Mouse (Mus musculus) urinary bladder, postnatal 36 days (tissue): ENCODE measurements around the gene Clec2i.
"Not testable (repeated sequence)": the region's sequence is repeated elsewhere in the genome, so short reads cannot be mapped to it uniquely, and the experiment has no call there.

Experiments
- DNase-seq, 2 experiments: peaks; one replicate each; pipeline ENCODE4 v3.0.0; 2022; ENCODE audit warnings: low spot score in 2 of 2, mixed read lengths in 1 of 2

Gene Clec2i

DNA sequence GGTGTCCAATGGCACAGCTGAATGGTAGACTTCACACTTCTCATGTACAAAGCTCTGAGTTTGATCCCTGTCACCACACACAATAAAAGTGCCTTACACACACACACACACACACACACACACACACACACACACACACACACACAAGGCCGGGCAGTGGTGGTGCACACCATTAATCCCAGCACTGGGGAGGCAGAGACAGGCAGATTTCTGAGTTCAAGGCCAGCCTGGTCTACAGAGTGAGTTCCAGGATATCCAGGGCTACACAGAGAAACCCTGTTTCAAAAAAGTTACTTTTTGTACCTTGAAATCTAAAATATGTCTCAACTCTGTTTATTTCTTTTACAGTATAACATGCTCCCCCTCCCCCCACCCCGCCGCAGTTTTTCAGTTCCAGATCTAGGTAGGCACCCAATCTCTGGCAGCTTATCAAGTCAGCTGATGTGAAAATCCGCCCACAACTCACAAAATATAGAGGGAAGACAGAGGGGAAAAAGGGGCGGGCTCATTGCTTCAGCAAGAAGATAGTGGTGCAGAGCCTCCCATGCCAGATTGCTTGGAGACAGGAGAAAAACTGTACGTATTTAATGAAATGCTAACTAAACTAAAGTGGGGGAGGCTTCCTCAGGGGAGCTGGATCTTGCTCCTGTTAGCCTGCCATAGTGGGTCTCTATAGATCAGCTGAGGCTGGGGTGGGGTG is at the start of gene Clec2i:
Gene Clec2i (plus strand): TSS at position 498 of the 700 bp plus-strand sequence.
- DNase-seq: not testable (repeated sequence)

DNA sequence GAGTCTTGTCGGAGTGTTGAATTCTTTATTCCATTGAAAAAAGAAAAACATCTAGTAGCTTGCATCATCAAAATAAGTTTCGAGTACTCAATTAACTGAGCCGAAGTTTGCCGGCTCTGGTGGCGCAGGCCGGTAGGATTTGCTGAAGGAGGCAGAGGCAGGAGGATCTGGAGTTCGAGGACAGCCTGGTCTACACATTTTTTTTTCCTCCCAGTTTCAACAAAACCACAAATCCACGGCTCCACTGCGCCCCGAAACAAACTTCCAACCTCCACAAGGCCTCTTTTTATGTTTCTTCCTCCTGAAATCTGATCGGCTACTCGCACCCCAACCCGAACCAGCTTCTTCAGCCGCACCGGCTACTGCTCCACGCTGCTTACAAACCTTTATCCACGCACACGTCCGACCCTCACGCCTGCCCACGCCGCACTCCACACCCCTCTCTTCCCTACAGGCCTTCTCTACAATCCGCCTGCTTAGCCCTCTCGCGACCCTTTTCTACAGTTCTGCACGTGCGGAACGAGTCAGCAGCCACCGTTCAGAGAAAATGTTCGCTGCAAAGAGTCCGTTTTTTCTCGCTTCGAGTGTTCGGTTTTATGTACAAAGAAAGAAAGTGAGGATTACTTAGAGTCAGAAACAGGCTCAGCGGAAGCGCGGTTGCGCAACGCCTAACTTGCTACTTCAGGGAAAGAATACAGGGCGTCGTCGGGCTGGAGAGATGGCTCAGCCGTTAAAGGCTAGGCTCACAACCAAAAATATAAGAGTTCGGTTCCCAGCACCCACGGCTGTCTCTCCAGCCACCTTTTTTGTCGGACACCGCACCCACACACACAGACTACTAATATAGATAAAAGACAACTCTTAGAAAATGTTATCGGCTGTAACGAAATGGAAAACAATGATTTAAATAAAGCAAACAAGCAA is 48.8 kb upstream of the Clec2i start:
- DNase-seq: peak; percentile 88 to 93

- DNase-seq: peak; percentile 80 to 81
Observed at GRCm38 (mm10) chr6:128839266-128839771, 48.1 kb upstream of the Clec2i start.

DNA sequence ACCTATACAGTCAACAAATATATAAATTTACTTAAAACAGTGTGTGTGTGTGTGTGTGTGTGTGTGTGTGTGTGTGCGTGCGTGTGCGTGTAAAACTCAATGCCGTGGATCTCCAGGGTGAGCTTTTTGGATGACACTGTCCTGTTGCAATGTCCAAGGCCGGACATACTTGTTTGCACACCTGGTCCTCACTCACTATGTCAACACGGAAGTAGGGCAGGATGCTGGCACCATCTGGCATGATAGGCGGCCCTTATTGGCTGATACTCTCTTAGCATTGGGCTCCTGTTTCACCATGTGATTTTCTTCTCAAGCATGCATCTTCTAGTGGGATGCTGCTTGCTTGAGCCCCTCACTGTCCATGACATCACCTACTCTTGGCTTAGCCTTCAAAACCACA is 47.5 kb upstream of the Clec2i start:
- DNase-seq: no peak

DNA sequence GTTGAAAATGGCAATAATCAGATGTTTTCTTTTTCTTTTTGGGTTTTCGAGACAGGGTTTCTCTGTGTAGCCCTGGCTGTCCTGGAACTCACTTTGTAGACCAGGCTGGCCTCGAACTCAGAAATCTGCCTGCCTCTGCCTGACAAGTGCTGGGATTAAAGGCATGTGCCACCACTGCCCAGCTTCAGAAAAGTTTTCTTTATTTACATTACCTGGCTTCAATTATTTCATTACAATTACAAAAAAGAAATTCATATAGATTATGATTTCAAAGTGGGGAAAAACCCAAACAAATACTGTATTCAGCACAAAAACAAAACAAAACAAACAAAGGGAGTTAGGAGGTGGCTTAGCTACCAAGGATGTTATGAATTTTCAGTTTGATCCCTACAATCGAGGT is 46.7 kb upstream of the Clec2i start:
- DNase-seq: not testable (repeated sequence)

GRCm38 (mm10) chr6:128841327-128842089 is 45.9 kb upstream of the Clec2i start:
- DNase-seq: no peak

- DNase-seq: no peak
Observed at GRCm38 (mm10) chr6:128842356-128842944, 44.9 kb upstream of the Clec2i start.

DNA sequence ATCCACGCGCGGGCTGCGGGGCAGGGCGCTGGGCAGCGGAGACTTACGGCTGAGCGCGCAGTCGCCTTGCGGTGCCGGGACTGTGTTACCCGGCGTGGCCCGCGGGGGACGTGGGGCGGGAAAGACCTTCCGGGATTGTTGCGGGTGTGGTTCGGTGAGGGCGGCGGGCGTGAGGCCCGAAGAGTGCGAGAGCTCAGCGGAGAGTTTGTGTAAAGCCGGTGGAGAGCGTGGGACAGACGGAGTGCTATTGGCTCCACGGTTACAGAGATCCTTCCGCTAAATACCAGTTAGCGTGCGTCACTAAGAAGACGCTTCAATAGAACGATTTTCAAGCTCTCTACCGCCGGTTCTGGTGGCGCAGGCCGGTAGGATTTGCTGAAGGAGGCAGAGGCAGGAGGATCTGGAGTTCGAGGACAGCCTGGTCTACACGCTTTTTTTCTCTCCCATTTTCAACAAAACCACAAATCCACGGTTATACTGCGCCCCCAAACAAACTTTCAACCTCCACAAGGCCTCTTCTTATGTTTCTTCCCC is 44.4 kb upstream of the Clec2i start:
- DNase-seq: peak; percentile 90 to 91

GRCm38 (mm10) chr6:128843479-128843992 is 43.9 kb upstream of the Clec2i start:
- peak; percentile 71 to 79 for DNase-seq

- no peak for DNase-seq
Observed at GRCm38 (mm10) chr6:128844131-128844530, 43.3 kb upstream of the Clec2i start.

GRCm38 (mm10) chr6:128844586-128845080 is 42.8 kb upstream of the Clec2i start:
- DNase-seq: no peak

GRCm38 (mm10) chr6:128845319-128845979 is 41.9 kb upstream of the Clec2i start:
- DNase-seq: peak; percentile 65 to 82

- no peak for DNase-seq
Observed at GRCm38 (mm10) chr6:128845998-128846542, 41.3 kb upstream of the Clec2i start.

DNA sequence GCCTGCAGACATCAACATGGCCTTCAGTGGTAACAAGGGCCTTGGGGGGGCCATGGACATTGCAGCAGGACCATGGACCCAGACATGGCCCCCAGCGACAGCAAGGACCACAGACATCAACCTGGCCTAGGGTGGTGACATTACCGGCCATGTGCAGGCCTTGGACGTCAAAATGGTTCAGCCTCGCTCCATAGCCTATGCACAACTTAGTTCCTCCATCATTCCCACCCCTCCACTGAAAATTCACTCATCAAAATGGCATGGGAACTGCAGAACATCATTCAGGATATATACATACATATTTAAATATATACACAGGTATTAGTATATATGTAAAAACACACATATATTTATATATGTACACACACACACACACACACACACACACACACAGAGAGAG is 40.0 kb upstream of the Clec2i start:
- DNase-seq: no peak

GRCm38 (mm10) chr6:128849902-128850301 is 37.5 kb upstream of the Clec2i start:
- DNase-seq: peak in 1 of 2 experiments; percentile 59

DNA sequence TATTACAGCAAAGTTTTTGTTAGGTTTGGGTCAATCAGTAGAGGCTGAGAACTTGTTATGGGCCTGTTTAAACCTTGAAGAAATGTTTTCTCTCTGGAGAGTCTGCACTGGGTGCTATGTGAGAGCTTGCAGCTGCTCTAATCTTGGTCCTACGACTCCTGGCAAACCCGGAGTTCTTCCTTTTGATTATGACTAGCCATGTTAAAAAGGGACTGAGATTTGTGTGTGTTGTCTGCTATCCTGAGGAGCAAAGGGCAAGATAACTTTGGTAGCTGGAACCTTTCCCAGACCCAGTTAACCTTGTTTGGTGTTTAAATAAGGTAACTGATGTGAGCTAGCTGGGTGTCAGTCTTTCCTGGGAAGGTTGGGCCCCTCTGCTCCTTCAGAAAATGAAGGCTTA is 36.7 kb upstream of the Clec2i start:
- DNase-seq: no peak

DNA sequence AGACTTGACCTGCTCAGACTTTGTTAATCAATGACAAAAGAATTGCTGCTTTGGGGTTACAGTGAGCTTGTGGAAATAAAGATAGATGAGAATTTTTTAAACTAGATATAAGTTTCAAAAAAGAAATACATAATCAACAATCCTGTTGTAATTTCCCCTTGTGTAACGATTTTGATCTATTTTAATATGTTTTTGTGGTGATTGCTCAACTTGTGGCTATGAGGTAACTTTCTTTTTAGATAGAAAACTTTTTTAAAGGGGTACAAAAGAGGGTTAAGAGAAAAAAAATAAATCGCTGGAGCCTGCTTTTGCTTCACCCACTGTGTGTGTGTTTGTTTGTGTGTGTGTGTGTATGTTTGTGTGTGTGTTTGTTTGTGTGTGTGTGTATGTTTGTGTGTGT is 36.2 kb upstream of the Clec2i start:
- no peak for DNase-seq

DNA sequence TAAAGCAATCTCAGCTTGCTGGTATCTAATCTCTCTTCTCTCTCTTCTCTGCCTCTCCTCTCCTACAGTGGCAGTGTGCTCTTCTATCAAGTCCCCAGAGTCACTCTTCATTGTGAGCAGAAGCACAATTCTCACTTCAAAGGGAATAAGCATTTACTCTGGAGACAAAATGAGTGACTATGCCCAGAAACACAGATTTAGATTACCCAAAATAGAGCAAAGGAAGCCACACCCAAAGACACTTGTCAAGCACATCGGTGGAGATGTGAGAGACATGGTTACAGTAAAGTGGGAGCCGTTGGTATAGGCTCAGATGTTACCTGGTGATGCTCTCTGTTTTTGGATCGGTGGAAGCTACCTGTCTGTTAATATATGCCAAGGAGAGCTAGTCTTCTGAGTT is 34.6 kb upstream of the Clec2i start:
- no peak for DNase-seq

DNA sequence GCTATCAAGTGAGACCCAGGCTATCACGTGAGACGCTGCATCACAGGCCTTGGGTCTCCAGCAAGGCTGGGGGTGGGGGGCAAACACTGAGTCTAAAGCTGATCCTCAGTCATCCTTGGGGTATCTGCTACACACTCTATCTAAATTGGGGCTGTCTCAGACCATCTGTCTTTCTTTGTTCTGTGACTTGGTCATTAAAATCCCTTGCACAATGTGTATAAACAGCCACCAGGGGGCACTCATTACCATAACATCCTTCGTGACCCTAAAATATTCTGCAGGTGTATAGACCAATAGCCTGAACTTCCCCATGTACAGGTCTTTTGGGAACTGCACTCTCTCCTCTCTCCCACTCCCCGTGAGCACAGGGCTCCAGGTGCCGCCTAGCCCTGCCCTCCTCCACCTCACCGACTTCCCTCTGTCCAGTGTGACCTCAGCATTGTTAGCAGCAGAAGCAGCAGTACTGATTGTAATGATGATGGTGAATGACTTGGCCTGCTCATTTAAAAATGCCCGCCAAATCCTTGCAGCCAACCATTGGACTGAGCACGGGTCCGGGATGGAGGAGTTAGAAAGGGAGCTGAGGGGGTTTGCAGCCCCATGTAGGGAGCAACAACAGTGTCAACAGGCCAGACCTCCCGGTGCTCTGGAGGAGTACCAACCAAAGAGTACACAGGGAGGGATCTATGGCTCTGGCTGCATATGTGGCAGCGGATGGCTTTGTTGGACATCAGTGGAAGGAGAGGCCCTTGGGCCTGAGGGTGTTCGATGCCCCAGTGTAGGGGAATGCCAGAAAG is 33.2 kb upstream of the Clec2i start:
- DNase-seq: peak; percentile 71 to 72
